Mouse (Mus musculus): ENCODE data around the gene Iqca.

- no peak for TF ChIP-seq CTCF (IDR thresholded peaks at IDR 0.05; ENCODE audit: extremely low read depth, insufficient read depth, low read length)
- no peak for TF ChIP-seq POLR2A (IDR thresholded peaks at IDR 0.05; ENCODE audit: extremely low read depth, insufficient read depth, low read length)
Measured at GRCm38 (mm10) chr1:90014446-90014845, 138.8 kb downstream of the Iqca start, which contains the start of gene Asb18.

Data from cortical plate, adult 2 months (tissue).